Mouse (Mus musculus): ENCODE measurements at regions not wholly inside any gene's neighbourhood (a gene's known extent, or its start where the extent isn't known, plus 50 kb on each side); places are given as distances from the start of the nearest gene placed in this dataset.

- no peak overlapping the region for H3K9ac ChIP-seq
Measured at GRCm38 (mm10) chr14:66479181-66479580, 470.2 kb upstream of the Gulo start.

GRCm38 (mm10) chr14:66478562-66478961 is 469.6 kb upstream of the Gulo start:
- H3K27me3 ChIP-seq, result no peaks in the 10 kb centered on the region
- no peak for ATAC-seq (replicated peaks; ENCODE audit: insufficient number of reproducible peaks, insufficient read depth, low FRiP score, low read depth)

More at GRCm38 (mm10) chr14:66479181-66479580, 470.2 kb upstream of the Gulo start:
- Histone ChIP-seq H3K9me3 (replicated peaks) (no peaks in the 10 kb centered on the region), H3K36me3 (no peaks in the 10 kb centered on the region), H3K4me2 (no peak overlapping the region), H3K27me3 (no peaks in the 10 kb centered on the region), H3K4me1 (replicated peaks) (peaks cover 6% of the 10 kb centered on the region; the same call in 1 of the 2 replicates), H3K4me3 (no peak overlapping the region), H3K27ac (no peak overlapping the region)
- no peak for ATAC-seq (replicated peaks; ENCODE audit: insufficient number of reproducible peaks, insufficient read depth, low FRiP score, low read depth)
- WGBS, result 77% methylated on average over 4 of the region's 4 CpGs

GRCm38 (mm10) chr14:66475026-66475425 is 466.0 kb upstream of the Gulo start:
- H3K9me3 ChIP-seq (replicated peaks), result no peaks in the 10 kb centered on the region
- H3K4me1 ChIP-seq (replicated peaks), result peaks cover 6% of the 10 kb centered on the region; the same call in 1 of the 2 replicates
- WGBS, result 58% methylated on average over 1 of the region's 1 CpGs
- no peak overlapping the region for H3K27ac ChIP-seq
- H3K4me2 ChIP-seq, result no peak overlapping the region
- ATAC-seq (replicated peaks; ENCODE audit: insufficient number of reproducible peaks, insufficient read depth, low FRiP score, low read depth), result no peak
- no peak overlapping the region for H3K4me3 ChIP-seq
- no peak overlapping the region for H3K9ac ChIP-seq
- H3K27me3 ChIP-seq, result no peaks in the 10 kb centered on the region
- H3K36me3 ChIP-seq, result no peaks in the 10 kb centered on the region

More at GRCm38 (mm10) chr14:66478562-66478961, 469.6 kb upstream of the Gulo start:
- H3K9me3 ChIP-seq (replicated peaks), result no peaks in the 10 kb centered on the region
- peaks cover 6% of the 10 kb centered on the region; the same call in 1 of the 2 replicates for H3K4me1 ChIP-seq (replicated peaks)
- no peak overlapping the region for H3K4me3 ChIP-seq
- H3K9ac ChIP-seq, result no peak overlapping the region
- H3K36me3 ChIP-seq, result no peaks in the 10 kb centered on the region
- WGBS, result 46% methylated on average over 6 of the region's 6 CpGs
- no peak overlapping the region for H3K4me2 ChIP-seq
- no peak overlapping the region for H3K27ac ChIP-seq

GRCm38 (mm10) chr14:66473251-66473550 is 464.2 kb upstream of the Gulo start:
- no peaks in the 10 kb centered on the region for H3K9me3 ChIP-seq (replicated peaks)
- H3K27ac ChIP-seq, result no peak overlapping the region
- H3K4me3 ChIP-seq, result no peak overlapping the region
- H3K27me3 ChIP-seq, result no peaks in the 10 kb centered on the region
- 28% methylated on average over 1 of the region's 1 CpGs for WGBS
- no peak for ATAC-seq (replicated peaks; ENCODE audit: insufficient number of reproducible peaks, insufficient read depth, low FRiP score, low read depth)
- H3K9ac ChIP-seq, result no peak overlapping the region
- H3K4me2 ChIP-seq, result no peak overlapping the region
- no peaks in the 10 kb centered on the region for H3K36me3 ChIP-seq
- H3K4me1 ChIP-seq (replicated peaks), result peaks cover 1% of the 10 kb centered on the region; the same call in 1 of the 2 replicates

- no peak overlapping the region for H3K9ac ChIP-seq
- H3K27me3 ChIP-seq, result no peaks in the 10 kb centered on the region
- H3K36me3 ChIP-seq, result no peaks in the 10 kb centered on the region
- H3K9me3 ChIP-seq (replicated peaks), result no peaks in the 10 kb centered on the region
- H3K4me3 ChIP-seq, result no peak overlapping the region
- H3K4me2 ChIP-seq, result no peak overlapping the region
- 41% methylated on average over 5 of the region's 5 CpGs for WGBS
- ATAC-seq (replicated peaks; ENCODE audit: insufficient number of reproducible peaks, insufficient read depth, low FRiP score, low read depth), result no peak
- no peaks in the 10 kb centered on the region for H3K4me1 ChIP-seq (replicated peaks)
- no peak overlapping the region for H3K27ac ChIP-seq
Measured at GRCm38 (mm10) chr14:66472537-66473250, 463.7 kb upstream of the Gulo start.

GRCm38 (mm10) chr14:66462081-66462480 is 453.1 kb upstream of the Gulo start:
- Histone ChIP-seq H3K4me2 (no peak overlapping the region), H3K36me3 (no peaks in the 10 kb centered on the region), H3K9ac (no peak overlapping the region), H3K4me3 (no peak overlapping the region), H3K27me3 (no peaks in the 10 kb centered on the region), H3K9me3 (replicated peaks) (no peaks in the 10 kb centered on the region; the same call in 1 of the 2 replicates), H3K4me1 (replicated peaks) (no peaks in the 10 kb centered on the region), H3K27ac (no peak overlapping the region)
- ATAC-seq (replicated peaks; ENCODE audit: insufficient number of reproducible peaks, insufficient read depth, low FRiP score, low read depth), result no peak
- WGBS, result 83% methylated on average over 5 of the region's 5 CpGs

GRCm38 (mm10) chr14:66460795-66461194 is 451.8 kb upstream of the Gulo start:
- H3K4me2 ChIP-seq, result no peak overlapping the region
- no peak for ATAC-seq (replicated peaks; ENCODE audit: insufficient number of reproducible peaks, insufficient read depth, low FRiP score, low read depth)
- no peaks in the 10 kb centered on the region; the same call in 1 of the 2 replicates for H3K9me3 ChIP-seq (replicated peaks)
- H3K4me3 ChIP-seq, result no peak overlapping the region
- WGBS, result 76% methylated on average over 3 of the region's 3 CpGs
- no peaks in the 10 kb centered on the region for H3K27me3 ChIP-seq
- no peak overlapping the region for H3K9ac ChIP-seq
- no peaks in the 10 kb centered on the region for H3K4me1 ChIP-seq (replicated peaks)
- no peaks in the 10 kb centered on the region for H3K36me3 ChIP-seq
- H3K27ac ChIP-seq, result no peak overlapping the region

- no peak for ATAC-seq (replicated peaks; ENCODE audit: insufficient number of reproducible peaks, insufficient read depth, low FRiP score, low read depth)
- H3K4me3 ChIP-seq, result no peak overlapping the region
- H3K9ac ChIP-seq, result no peak overlapping the region
- H3K27ac ChIP-seq, result no peak overlapping the region
- H3K27me3 ChIP-seq, result no peaks in the 10 kb centered on the region
- H3K9me3 ChIP-seq (replicated peaks), result no peaks in the 10 kb centered on the region; the same call in 1 of the 2 replicates
- H3K4me1 ChIP-seq (replicated peaks), result no peaks in the 10 kb centered on the region
- H3K36me3 ChIP-seq, result no peaks in the 10 kb centered on the region
- 83% methylated on average over 4 of the region's 4 CpGs for WGBS
- H3K4me2 ChIP-seq, result no peak overlapping the region
Measured at GRCm38 (mm10) chr14:66458696-66459095, 449.7 kb upstream of the Gulo start.

GRCm38 (mm10) chr14:66457300-66457699 is 448.3 kb upstream of the Gulo start:
- 79% methylated on average over 6 of the region's 6 CpGs for WGBS
- ATAC-seq (replicated peaks; ENCODE audit: insufficient number of reproducible peaks, insufficient read depth, low FRiP score, low read depth), result no peak
- H3K27ac ChIP-seq, result no peak overlapping the region
- H3K4me1 ChIP-seq (replicated peaks), result no peaks in the 10 kb centered on the region
- H3K9ac ChIP-seq, result no peak overlapping the region
- H3K27me3 ChIP-seq, result no peaks in the 10 kb centered on the region
- H3K36me3 ChIP-seq, result no peaks in the 10 kb centered on the region
- no peaks in the 10 kb centered on the region; the same call in none of the 2 replicates for H3K9me3 ChIP-seq (replicated peaks)
- H3K4me3 ChIP-seq, result no peak overlapping the region
- no peak overlapping the region for H3K4me2 ChIP-seq

GRCm38 (mm10) chr14:66452828-66453227 is 443.8 kb upstream of the Gulo start:
- Histone ChIP-seq H3K36me3 (no peaks in the 10 kb centered on the region), H3K27ac (no peak overlapping the region), H3K9ac (no peak overlapping the region), H3K4me1 (replicated peaks) (no peaks in the 10 kb centered on the region), H3K4me2 (no peak overlapping the region), H3K27me3 (no peaks in the 10 kb centered on the region), H3K4me3 (no peak overlapping the region), H3K9me3 (replicated peaks) (no peaks in the 10 kb centered on the region; the same call in 1 of the 2 replicates)
- WGBS, result 81% methylated on average over 3 of the region's 3 CpGs
- no peak for ATAC-seq (replicated peaks; ENCODE audit: insufficient number of reproducible peaks, insufficient read depth, low FRiP score, low read depth)

GRCm38 (mm10) chr14:66450351-66450750 is 441.3 kb upstream of the Gulo start:
- no peak for ATAC-seq (replicated peaks; ENCODE audit: insufficient number of reproducible peaks, insufficient read depth, low FRiP score, low read depth)
- H3K9ac ChIP-seq, result no peak overlapping the region
- H3K27ac ChIP-seq, result no peak overlapping the region
- no peaks in the 10 kb centered on the region for H3K4me1 ChIP-seq (replicated peaks)
- H3K4me3 ChIP-seq, result no peak overlapping the region
- no peaks in the 10 kb centered on the region for H3K27me3 ChIP-seq
- 40% methylated on average over 10 of the region's 10 CpGs for WGBS
- H3K9me3 ChIP-seq (replicated peaks), result no peaks in the 10 kb centered on the region; the same call in 1 of the 2 replicates
- no peaks in the 10 kb centered on the region for H3K36me3 ChIP-seq
- 0 out of 2 replicates have a peak overlapping the region, but pooled peaks have one; percentile 14 for H3K4me2 ChIP-seq

- Histone ChIP-seq H3K9ac (no peak overlapping the region), H3K4me3 (no peak overlapping the region), H3K27me3 (no peaks in the 10 kb centered on the region), H3K9me3 (replicated peaks) (no peaks in the 10 kb centered on the region), H3K4me1 (replicated peaks) (peaks cover 4% of the 10 kb centered on the region; the same call in 1 of the 2 replicates), H3K27ac (no peak overlapping the region), H3K36me3 (no peaks in the 10 kb centered on the region), H3K4me2 (no peak overlapping the region)
- no peak for ATAC-seq (replicated peaks; ENCODE audit: insufficient number of reproducible peaks, insufficient read depth, low FRiP score, low read depth)
- 55% methylated on average over 1 of the region's 1 CpGs for WGBS
Measured at GRCm38 (mm10) chr14:66442576-66442975, 433.6 kb upstream of the Gulo start.

Measured in heart, embryonic 15.5 days (tissue).